Mouse (Mus musculus): Measurements from ENCODE around the gene Trim26. TPM values are rescaled to one million over a fixed set of nuclear protein-coding genes. Genes with fewer than 3 reads are reported as not detected.
"Not testable (repeated sequence)": the region's sequence is repeated elsewhere in the genome, so short reads cannot be mapped to it uniquely, and the experiment has no call there.

Gene Trim26
- total and polyA plus RNA-seq, 2 experiments from 2014 or later, result 30.6 to 36.6 TPM

DNA sequence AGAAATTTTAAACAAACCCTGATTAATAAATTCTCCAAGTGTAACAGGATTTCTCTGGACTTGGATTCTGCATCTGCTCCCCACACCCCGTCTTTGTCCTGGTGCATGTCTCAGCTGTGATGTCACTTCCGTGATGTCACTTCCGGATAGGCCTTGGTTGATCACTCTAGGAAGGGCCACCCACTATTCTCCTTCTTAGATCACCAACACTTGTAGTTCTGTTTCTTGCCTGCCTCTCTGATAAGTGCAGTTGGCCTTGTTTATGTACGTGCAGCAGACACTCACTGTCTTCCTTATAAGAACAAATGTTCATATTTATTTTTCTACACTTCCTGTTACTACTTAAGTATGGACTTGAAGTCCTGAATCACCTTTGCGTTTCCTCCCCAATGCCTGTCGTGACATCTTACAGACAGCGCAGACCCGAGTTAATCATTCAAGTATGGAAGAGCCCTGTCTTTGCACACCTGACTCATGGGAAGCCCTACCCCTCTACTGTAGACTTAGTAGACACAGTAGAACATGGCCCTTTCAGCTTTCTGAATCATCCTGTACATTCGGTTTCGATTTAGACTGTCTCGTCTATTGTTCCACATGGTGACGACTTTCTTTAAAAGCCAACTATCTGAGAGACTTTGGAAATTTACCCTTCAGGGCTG lies 48.3 kb downstream of the Trim26 start:
- ATAC-seq (no peak), DNase-seq (no peak)
- Histone ChIP-seq H3K27me3 (ENCODE audit: insufficient read depth, low read length) (no peaks in the 10 kb centered on the region), H3K36me3 (ENCODE audit: insufficient read depth) (no peaks in the 10 kb centered on the region), H3K9ac (no peak overlapping the region), H3K4me1 (ENCODE audit: insufficient read depth) (no peaks in the 10 kb centered on the region), H3K27ac (ENCODE audit: low read depth, low read length) (no peak overlapping the region), H3K4me3 (ENCODE audit: low read depth, low read length) (no peak overlapping the region), H3K9me3 (ENCODE audit: low read length) (no peaks in the 10 kb centered on the region), H3K4me2 (ENCODE audit: low read depth) (no peak overlapping the region)
- 95% methylated on average over 12 of the region's 12 CpGs for WGBS
- no peak for TF ChIP-seq CTCF (IDR thresholded peaks at IDR 0.05; ENCODE audit: low read depth)

DNA sequence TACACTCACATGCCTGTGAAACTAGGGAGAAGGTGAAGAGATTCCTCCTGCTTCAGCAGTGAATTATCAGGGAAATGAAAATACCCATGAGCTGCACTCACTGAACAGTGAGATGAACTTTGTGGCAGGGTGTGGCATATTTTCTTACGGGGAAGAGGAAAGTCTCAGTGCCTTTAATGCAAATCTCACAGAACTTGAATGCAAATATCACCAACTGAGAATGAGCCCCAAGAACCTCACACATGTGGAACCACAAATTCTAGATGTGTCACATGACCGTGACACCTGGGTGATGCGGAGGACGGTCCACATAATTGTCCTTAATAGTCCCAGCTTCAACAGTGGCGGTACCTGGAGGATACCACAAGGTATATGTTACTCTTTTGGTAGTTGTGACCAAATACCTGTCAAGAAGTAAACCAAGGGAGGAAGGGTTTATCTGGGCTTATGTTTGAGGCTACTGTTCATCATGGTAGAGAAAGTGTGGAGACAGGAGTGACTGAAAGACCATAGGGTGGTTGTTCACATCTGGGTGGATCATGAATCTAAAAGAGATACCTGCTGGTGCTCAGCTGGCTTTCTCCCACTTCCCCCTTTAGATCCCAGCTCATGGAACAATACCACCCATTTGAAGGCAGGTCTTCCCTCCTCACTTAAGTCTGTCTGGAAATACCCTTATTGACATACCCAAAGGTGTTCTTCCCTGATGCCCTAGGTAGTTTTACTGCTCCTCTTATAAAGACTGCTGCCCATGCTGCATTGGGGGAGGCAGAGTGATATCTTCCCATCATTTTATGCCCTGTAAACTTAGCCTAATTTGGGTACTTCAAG lies 53.4 kb downstream of the Trim26 start, which contains the start of gene Trim40:
Trim40 (minus strand) TSS at position 51 of the 831 bp plus-strand sequence.
- Histone ChIP-seq H3K27ac (ENCODE audit: low read depth, low read length) (no peak within 1 kb of the TSS), H3K9ac (no peak within 1 kb of the TSS), H3K4me3 (ENCODE audit: low read depth, low read length) (no peak within 1 kb of the TSS), H3K4me2 (ENCODE audit: low read depth) (no peak within 1 kb of the TSS), H3K9me3 (ENCODE audit: low read length) (no peaks in the 10 kb centered on the region), H3K4me1 (ENCODE audit: insufficient read depth) (no peaks in the 10 kb centered on the region), H3K36me3 (ENCODE audit: insufficient read depth) (no peaks in the 10 kb centered on the region), H3K27me3 (ENCODE audit: insufficient read depth, low read length) (no peaks in the 10 kb centered on the region)
- TF ChIP-seq CTCF (IDR thresholded peaks at IDR 0.05; ENCODE audit: low read depth), result no peak
- 86% methylated on average over 5 of the region's 5 CpGs for WGBS
- no peak for DNase-seq
- no peak for ATAC-seq

DNA sequence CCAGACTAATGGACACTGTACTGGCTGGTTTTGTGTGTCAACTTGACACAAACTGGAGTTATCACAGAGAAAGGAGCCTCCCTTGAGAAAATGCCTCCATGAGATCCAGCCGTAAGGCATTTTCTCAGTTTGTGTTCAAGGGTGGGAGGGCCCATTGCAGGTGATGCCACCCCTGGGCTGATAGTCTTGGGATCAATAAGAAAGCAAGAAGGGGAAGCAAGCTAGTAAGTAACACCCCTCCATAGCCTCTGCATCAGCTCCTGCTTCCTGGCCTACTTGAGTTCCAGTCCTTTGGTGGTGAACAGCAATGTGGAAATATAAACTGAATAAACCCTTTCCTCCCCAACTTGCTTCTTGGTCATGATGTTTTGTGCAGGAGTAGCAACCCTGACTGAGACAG lies 54.6 kb downstream of the Trim26 start:
- H3K4me3 ChIP-seq (ENCODE audit: low read depth, low read length); DNase-seq; ATAC-seq; H3K27me3 ChIP-seq (ENCODE audit: insufficient read depth, low read length); H3K9me3 ChIP-seq (ENCODE audit: low read length); H3K27ac ChIP-seq (ENCODE audit: low read depth, low read length); H3K36me3 ChIP-seq (ENCODE audit: insufficient read depth); H3K4me1 ChIP-seq (ENCODE audit: insufficient read depth); H3K9ac ChIP-seq; H3K4me2 ChIP-seq (ENCODE audit: low read depth): not testable (repeated sequence)
- 94% methylated on average over 1 of the region's 1 CpGs for WGBS

- TF ChIP-seq CTCF (IDR thresholded peaks at IDR 0.05; ENCODE audit: low read depth), result peak; percentile 85
- H3K27ac ChIP-seq (ENCODE audit: low read depth, low read length), result no peak overlapping the region
- peak; percentile 65 for DNase-seq
- no peak overlapping the region for H3K4me3 ChIP-seq (ENCODE audit: low read depth, low read length)
- no peaks in the 10 kb centered on the region for H3K9me3 ChIP-seq (ENCODE audit: low read length)
- no peaks in the 10 kb centered on the region for H3K27me3 ChIP-seq (ENCODE audit: insufficient read depth, low read length)
- 6% methylated on average over 2 of the region's 2 CpGs for WGBS
- no peaks in the 10 kb centered on the region for H3K4me1 ChIP-seq (ENCODE audit: insufficient read depth)
- peak; percentile 76 for ATAC-seq
- no peaks in the 10 kb centered on the region for H3K36me3 ChIP-seq (ENCODE audit: insufficient read depth)
- H3K9ac ChIP-seq, result no peak overlapping the region
- no peak overlapping the region for H3K4me2 ChIP-seq (ENCODE audit: low read depth)
Observed at GRCm38 (mm10) chr17:36892362-36892761, 55.4 kb downstream of the Trim26 start.

GRCm38 (mm10) chr17:36893387-36893786 lies 56.5 kb downstream of the Trim26 start:
- Histone ChIP-seq H3K27me3 (ENCODE audit: insufficient read depth, low read length) (no peaks in the 10 kb centered on the region), H3K9me3 (ENCODE audit: low read length) (no peaks in the 10 kb centered on the region), H3K4me3 (ENCODE audit: low read depth, low read length) (no peak overlapping the region), H3K36me3 (ENCODE audit: insufficient read depth) (no peaks in the 10 kb centered on the region), H3K4me1 (ENCODE audit: insufficient read depth) (no peaks in the 10 kb centered on the region), H3K9ac (no peak overlapping the region), H3K4me2 (ENCODE audit: low read depth) (no peak overlapping the region), H3K27ac (ENCODE audit: low read depth, low read length) (no peak overlapping the region)
- WGBS, result 79% methylated on average over 5 of the region's 5 CpGs
- no peak for DNase-seq
- TF ChIP-seq CTCF (IDR thresholded peaks at IDR 0.05; ENCODE audit: low read depth), result no peak
- ATAC-seq, result no peak

DNA sequence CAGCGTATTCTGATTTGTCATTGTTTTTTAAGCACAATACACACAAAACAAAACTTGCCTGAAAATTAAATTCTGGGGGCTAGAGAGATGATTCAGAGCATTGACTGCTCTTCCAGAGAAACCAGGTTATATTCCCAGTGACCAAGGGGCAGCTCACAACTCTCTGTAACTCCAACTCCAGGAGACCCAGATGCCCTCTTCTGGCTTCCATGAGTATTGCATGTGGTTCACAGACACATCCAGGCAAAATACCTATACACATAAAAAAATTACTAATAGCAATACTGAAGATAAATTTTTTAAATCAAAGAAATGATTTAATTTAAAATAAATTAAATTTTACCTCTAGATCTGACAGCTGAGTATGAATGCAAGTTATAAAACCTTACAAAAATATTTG lies 59.6 kb downstream of the Trim26 start:
- peak; percentile 59 for TF ChIP-seq CTCF (IDR thresholded peaks at IDR 0.05; ENCODE audit: low read depth)
- no peaks in the 10 kb centered on the region for H3K36me3 ChIP-seq (ENCODE audit: insufficient read depth)
- H3K4me1 ChIP-seq (ENCODE audit: insufficient read depth), result no peaks in the 10 kb centered on the region
- WGBS, result 94% methylated on average over 1 of the region's 1 CpGs
- no peaks in the 10 kb centered on the region for H3K9me3 ChIP-seq (ENCODE audit: low read length)
- H3K9ac ChIP-seq, result no peak overlapping the region
- ATAC-seq, result no peak
- peak; percentile 11 for DNase-seq
- H3K27me3 ChIP-seq (ENCODE audit: insufficient read depth, low read length), result no peaks in the 10 kb centered on the region
- no peak overlapping the region for H3K4me3 ChIP-seq (ENCODE audit: low read depth, low read length)
- no peak overlapping the region for H3K4me2 ChIP-seq (ENCODE audit: low read depth)
- no peak overlapping the region for H3K27ac ChIP-seq (ENCODE audit: low read depth, low read length)

DNA sequence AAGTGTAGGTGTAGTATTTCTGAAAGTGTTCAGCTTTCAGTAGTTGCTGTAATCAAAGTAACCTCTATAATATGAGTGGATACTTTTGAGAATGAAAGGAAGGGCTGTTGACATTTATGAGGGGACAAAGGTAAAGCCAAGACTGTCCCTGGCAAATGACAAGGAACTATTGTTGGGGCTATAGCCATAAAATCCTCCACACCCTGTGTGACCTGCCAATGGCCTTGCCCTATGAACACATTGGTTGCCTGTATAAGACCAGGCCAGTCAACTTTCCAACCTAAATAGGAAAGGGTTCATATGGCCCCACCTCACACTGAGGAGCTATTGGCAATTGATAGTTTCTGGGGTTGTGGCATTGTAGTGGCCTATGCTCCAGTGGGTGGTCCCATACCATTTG lies 60.1 kb downstream of the Trim26 start:
- TF ChIP-seq CTCF (IDR thresholded peaks at IDR 0.05; ENCODE audit: low read depth), result no peak
- Histone ChIP-seq H3K4me3 (ENCODE audit: low read depth, low read length) (no peak overlapping the region), H3K9ac (no peak overlapping the region), H3K36me3 (ENCODE audit: insufficient read depth) (no peaks in the 10 kb centered on the region), H3K4me1 (ENCODE audit: insufficient read depth) (no peaks in the 10 kb centered on the region), H3K9me3 (ENCODE audit: low read length) (no peaks in the 10 kb centered on the region), H3K27me3 (ENCODE audit: insufficient read depth, low read length) (no peaks in the 10 kb centered on the region), H3K27ac (ENCODE audit: low read depth, low read length) (no peak overlapping the region), H3K4me2 (ENCODE audit: low read depth) (no peak overlapping the region)
- ATAC-seq, result no peak
- no peak for DNase-seq

Data from forebrain, postnatal 0 days (tissue).